Mouse (Mus musculus) lung, postnatal 0 days (tissue): ENCODE measurements around the gene Gbf1.

Source experiments
- CTCF ChIP-seq: IDR thresholded peaks from 2 replicates; pipeline ENCODE4 v1.5.1; 2016; ENCODE audit warnings: antibody characterized with exemption, mild to moderate bottlenecking
- EP300 ChIP-seq: IDR thresholded peaks from 2 replicates; pipeline ENCODE4 v1.6.1; 2016; ENCODE audit warnings: antibody characterized with exemption, mild to moderate bottlenecking, control low read depth

- TF ChIP-seq CTCF (no peak), EP300 (no peak)
Observed at GRCm38 (mm10) chr19:46321101-46321943, 169.0 kb downstream of the Gbf1 start.
